In the genomic region with DNA sequence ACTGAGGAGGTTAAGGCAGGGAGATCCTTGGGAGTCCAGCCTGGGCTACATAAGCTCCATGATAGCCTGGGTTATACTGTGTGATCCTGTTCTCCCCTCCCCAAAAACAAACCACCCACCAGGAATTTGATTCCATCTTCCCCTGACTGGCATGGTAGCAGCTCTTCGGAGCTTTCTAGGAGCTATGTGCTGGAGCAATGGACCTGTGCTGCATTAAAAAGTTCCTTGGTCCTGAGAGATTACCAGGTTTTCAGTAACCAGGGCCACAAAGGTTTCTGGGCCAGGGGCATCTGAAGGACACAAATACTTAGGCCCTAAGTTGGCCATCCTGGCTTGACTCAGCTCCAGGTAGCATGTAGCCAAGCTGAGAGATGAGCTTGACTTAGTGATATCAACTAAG, we compare ENCODE assay signal across 23 mouse cellular contexts. TPM values are rescaled to one million over a fixed set of nuclear protein-coding genes. Genes with fewer than 3 reads are reported as not detected.
DNase-seq lines count a peak whose midpoint lies in the region; ATAC-seq and TF ChIP-seq lines count a peak whose summit lies in the region.
"Had no signal": no experiment of that assay in that cellular context is flagged by ENCODE, and none has a peak within 500 bp of the region (broad histone marks: within the 10 kb centered on the region; RNA-seq: fewer than 3 reads in every experiment).

No protein-coding gene starts in this region.

- H3K4me1 ChIP-seq in kidney, embryonic 14.5 days (ENCODE audit: control insufficient read depth, insufficient read depth, low read length) = peaks cover 54% of the 10 kb centered on the region
- peaks cover 45% of the 10 kb centered on the region for H3K4me1 ChIP-seq in lung, postnatal 0 days (ENCODE audit: insufficient read depth, low read depth, low read length)
- peaks cover 48% of the 10 kb centered on the region for H3K4me1 ChIP-seq in stomach, embryonic 16.5 days (ENCODE audit: control insufficient read depth, insufficient read depth, low read length)
- H3K4me1 ChIP-seq in forebrain, postnatal 0 days (ENCODE audit: insufficient read depth) = peaks cover 17% of the 10 kb centered on the region

- no peaks in the 10 kb centered on the region; the same call in 1 of the 2 replicates for H3K36me3 ChIP-seq in kidney, embryonic 14.5 days (ENCODE audit: control insufficient read depth, insufficient read depth, low read length)
- no peaks in the 10 kb centered on the region for H3K36me3 ChIP-seq in lung, postnatal 0 days (ENCODE audit: insufficient read depth, low read length)
- 0 out of 2 replicates have a peak, but pooled peaks cover 2% of the 10 kb centered on the region for H3K36me3 ChIP-seq in stomach, embryonic 16.5 days (ENCODE audit: control insufficient read depth, insufficient read depth, low read length)
- 0 out of 2 replicates have a peak, but pooled peaks cover 4% of the 10 kb centered on the region for H3K36me3 ChIP-seq in forebrain, postnatal 0 days (ENCODE audit: insufficient read depth)
- H3K36me3 ChIP-seq: embryonic facial prominence, embryonic 15.5 days; forebrain, embryonic 12.5 days; hindbrain, embryonic 12.5 days; midbrain, embryonic 13.5 days had no signal

- no peak for TF ChIP-seq EP300 in lung, postnatal 0 days (IDR thresholded peaks at IDR 0.05)

- no peak overlapping the region for H3K4me3 ChIP-seq in kidney, embryonic 14.5 days (ENCODE audit: low read length)
- H3K4me3 ChIP-seq in lung, postnatal 0 days (ENCODE audit: low read depth, low read length) = no peak overlapping the region
- no peak overlapping the region for H3K4me3 ChIP-seq in stomach, embryonic 16.5 days (replicated peaks; ENCODE audit: low read length)
- no peak overlapping the region for H3K4me3 ChIP-seq in forebrain, postnatal 0 days (ENCODE audit: low read depth, low read length)
- H3K4me3 ChIP-seq: embryonic facial prominence, embryonic 15.5 days; forebrain, embryonic 12.5 days; hindbrain, embryonic 12.5 days; limb, embryonic 15.5 days; midbrain, embryonic 13.5 days had no signal

- DNase-seq in heart, adult 11 months = peak; percentile 85
- no peak for DNase-seq in heart, postnatal 10 days
- no peak for DNase-seq in kidney, postnatal 10 days
- no peak for DNase-seq in lung, postnatal 0 days (ENCODE audit: low spot score)
- DNase-seq in lung, postnatal 10 days = no peak
- no peak for DNase-seq in forebrain, postnatal 0 days
- DNase-seq: adrenal gland, postnatal 14 days; cerebellum, adult 9-11 months; kidney, adult 8-10 months; right cerebral cortex, adult 18-20 months; spleen, adult 18-20 months had no signal

- intact Hi-C loops in heart, postnatal 10 days (cut with DNase I) = no loop called here

- no peak for ATAC-seq in kidney, embryonic 14.5 days (ENCODE audit: low FRiP score, low TSS enrichment)
- no peak for ATAC-seq in lung, postnatal 0 days
- ATAC-seq in stomach, embryonic 16.5 days (ENCODE audit: insufficient read depth, low FRiP score) = no peak
- no peak for ATAC-seq in forebrain, postnatal 0 days
- ATAC-seq: midbrain, embryonic 13.5 days had no signal

- WGBS in kidney, embryonic 14.5 days = 97% methylated on average over 1 of the region's 1 CpGs
- 92% methylated on average over 1 of the region's 1 CpGs for WGBS in lung, postnatal 0 days
- WGBS in stomach, embryonic 16.5 days = 79% methylated on average over 1 of the region's 1 CpGs
- WGBS in forebrain, postnatal 0 days = 96% methylated on average over 1 of the region's 1 CpGs

- no peak for TF ChIP-seq CTCF in lung, postnatal 0 days (IDR thresholded peaks at IDR 0.05)
- no peak for TF ChIP-seq CTCF in forebrain, postnatal 0 days (IDR thresholded peaks at IDR 0.05; ENCODE audit: low read depth)

- H3K27ac ChIP-seq in kidney, embryonic 14.5 days (ENCODE audit: low read depth, low read length) = 0 out of 2 replicates have a peak overlapping the region, but pooled peaks have one; percentile 82
- peak overlapping the region; percentile 88 for H3K27ac ChIP-seq in lung, postnatal 0 days (ENCODE audit: low read length)
- H3K27ac ChIP-seq in stomach, embryonic 16.5 days (ENCODE audit: low read length) = peak overlapping the region; percentile 96
- H3K27ac ChIP-seq in forebrain, postnatal 0 days (ENCODE audit: low read depth, low read length) = no peak overlapping the region
- H3K27ac ChIP-seq: forebrain, embryonic 12.5 days; macrophage; midbrain, embryonic 13.5 days had no signal

- H3K4me2 ChIP-seq in kidney, embryonic 14.5 days (replicated peaks; ENCODE audit: low read depth, low read length) = no peak overlapping the region
- peak overlapping the region; percentile 6; the same call in 1 of the 2 replicates for H3K4me2 ChIP-seq in lung, postnatal 0 days (replicated peaks; ENCODE audit: low read depth, low read length)
- H3K4me2 ChIP-seq in stomach, embryonic 16.5 days (ENCODE audit: low read depth, low read length) = no peak overlapping the region; the same call in 1 of the 2 replicates
- no peak overlapping the region for H3K4me2 ChIP-seq in forebrain, postnatal 0 days (ENCODE audit: low read depth)
- H3K4me2 ChIP-seq: embryonic facial prominence, embryonic 15.5 days; forebrain, embryonic 12.5 days; hindbrain, embryonic 12.5 days; limb, embryonic 15.5 days; midbrain, embryonic 13.5 days had no signal

- no peak overlapping the region for H3K9ac ChIP-seq in kidney, embryonic 14.5 days (ENCODE audit: low read depth, low read length)
- no peak overlapping the region for H3K9ac ChIP-seq in lung, postnatal 0 days (replicated peaks; ENCODE audit: low read depth)
- H3K9ac ChIP-seq in stomach, embryonic 16.5 days (ENCODE audit: low read length) = no peak overlapping the region
- H3K9ac ChIP-seq in forebrain, postnatal 0 days = no peak overlapping the region
- H3K9ac ChIP-seq: embryonic facial prominence, embryonic 15.5 days; forebrain, embryonic 12.5 days; hindbrain, embryonic 12.5 days; limb, embryonic 15.5 days; midbrain, embryonic 13.5 days had no signal

- H3K9me3 ChIP-seq in kidney, embryonic 14.5 days (ENCODE audit: control insufficient read depth, low read length) = no peaks in the 10 kb centered on the region
- H3K9me3 ChIP-seq in lung, postnatal 0 days (ENCODE audit: low read length) = no peaks in the 10 kb centered on the region
- H3K9me3 ChIP-seq in stomach, embryonic 16.5 days (replicated peaks; ENCODE audit: control insufficient read depth, low read length) = no peaks in the 10 kb centered on the region
- no peaks in the 10 kb centered on the region for H3K9me3 ChIP-seq in forebrain, postnatal 0 days (ENCODE audit: low read length)
- H3K9me3 ChIP-seq: embryonic facial prominence, embryonic 15.5 days; forebrain, embryonic 12.5 days; hindbrain, embryonic 12.5 days; limb, embryonic 15.5 days; midbrain, embryonic 13.5 days had no signal

- H3K27me3 ChIP-seq in kidney, embryonic 14.5 days (ENCODE audit: control insufficient read depth, insufficient read depth, low read length) = no peaks in the 10 kb centered on the region
- no peaks in the 10 kb centered on the region for H3K27me3 ChIP-seq in lung, postnatal 0 days (replicated peaks; ENCODE audit: insufficient read depth, low read length)
- no peaks in the 10 kb centered on the region for H3K27me3 ChIP-seq in stomach, embryonic 16.5 days (ENCODE audit: control insufficient read depth, insufficient read depth, low read length)
- no peaks in the 10 kb centered on the region for H3K27me3 ChIP-seq in forebrain, postnatal 0 days (ENCODE audit: insufficient read depth, low read length)
- H3K27me3 ChIP-seq: CH12.LX; embryonic facial prominence, embryonic 15.5 days; forebrain, embryonic 12.5 days; hindbrain, embryonic 12.5 days; limb, embryonic 15.5 days; midbrain, embryonic 13.5 days had no signal

RNA-seq across cellular contexts. Expression of a gene that starts 18.6 kb away (rescaled TPM):
- 100 to 1,000 TPM; 126 to 129 TPM for total RNA-seq in heart, postnatal 10 days (2021)
- 29.1 and 53.6 TPM in 2 replicates for polyA plus RNA-seq in kidney, embryonic 14.5 days (2014; fragmentation: Nextera tagmentation; extraction: Ambion mirVana)
- polyA plus RNA-seq in lung, postnatal 0 days (2015; fragmentation: Nextera tagmentation; extraction: Ambion mirVana) = 38.2 and 42.9 TPM in 2 replicates
- polyA plus RNA-seq in stomach, embryonic 16.5 days (2015; fragmentation: Nextera tagmentation; extraction: Ambion mirVana) = 75.7 and 84.4 TPM in 2 replicates
- total RNA-seq in forebrain, postnatal 0 days (2014; rRNA removed) = 86.2 and 87.7 TPM in 2 replicates
- polyA plus RNA-seq in forebrain, postnatal 0 days (2015; fragmentation: Nextera tagmentation; extraction: Ambion mirVana) = 15.7 and 18.1 TPM in 2 replicates

RNA-seq across cellular contexts. Expression of a gene that starts 26.9 kb away (rescaled TPM):
- total RNA-seq in heart, postnatal 10 days (2021) = not detected
- 0.24 and 0.31 TPM in 2 replicates for polyA plus RNA-seq in kidney, embryonic 14.5 days (2014; fragmentation: Nextera tagmentation; extraction: Ambion mirVana)
- polyA plus RNA-seq in lung, postnatal 0 days (2015; fragmentation: Nextera tagmentation; extraction: Ambion mirVana) = 0.06 and 0.07 TPM in 2 replicates
- 0.26 TPM in 2 replicates for polyA plus RNA-seq in stomach, embryonic 16.5 days (2015; fragmentation: Nextera tagmentation; extraction: Ambion mirVana)
- 0.10 TPM in 1 of 2 replicates, not detected in the other for total RNA-seq in forebrain, postnatal 0 days (2014; rRNA removed)
- 0.13 and 0.25 TPM in 2 replicates for polyA plus RNA-seq in forebrain, postnatal 0 days (2015; fragmentation: Nextera tagmentation; extraction: Ambion mirVana)
- total RNA-seq: adrenal gland, postnatal 14 days; gastrocnemius, adult 8-10 months; layer of hippocampus, postnatal 10 days; left cerebral cortex, postnatal 14 days had no signal
- polyA plus RNA-seq: macrophage had no signal

RNA-seq across cellular contexts. Expression of a gene that starts 38.6 kb away (rescaled TPM):
- total RNA-seq in heart, postnatal 10 days (2021) = 10 to 100 TPM; 59.9 to 60.8 TPM
- 404 and 541 TPM in 2 replicates for polyA plus RNA-seq in kidney, embryonic 14.5 days (2014; fragmentation: Nextera tagmentation; extraction: Ambion mirVana)
- polyA plus RNA-seq in lung, postnatal 0 days (2015; fragmentation: Nextera tagmentation; extraction: Ambion mirVana) = 94.3 and 102 TPM in 2 replicates
- polyA plus RNA-seq in stomach, embryonic 16.5 days (2015; fragmentation: Nextera tagmentation; extraction: Ambion mirVana) = 184 and 203 TPM in 2 replicates
- 194 and 244 TPM in 2 replicates for total RNA-seq in forebrain, postnatal 0 days (2014; rRNA removed)
- 228 and 259 TPM in 2 replicates for polyA plus RNA-seq in forebrain, postnatal 0 days (2015; fragmentation: Nextera tagmentation; extraction: Ambion mirVana)

RNA-seq across cellular contexts. Expression of a gene that starts 45.8 kb away (rescaled TPM):
- 10 to 100 TPM in 1 of 2 experiments, 1 to 10 TPM in 1; 9.6 to 11.7 TPM for total RNA-seq in heart, postnatal 10 days (2021)
- polyA plus RNA-seq in kidney, embryonic 14.5 days (2014; fragmentation: Nextera tagmentation; extraction: Ambion mirVana) = not detected in 2 replicates
- polyA plus RNA-seq in lung, postnatal 0 days (2015; fragmentation: Nextera tagmentation; extraction: Ambion mirVana) = not detected in 2 replicates
- not detected in 2 replicates for polyA plus RNA-seq in stomach, embryonic 16.5 days (2015; fragmentation: Nextera tagmentation; extraction: Ambion mirVana)
- total RNA-seq in forebrain, postnatal 0 days (2014; rRNA removed) = not detected in 2 replicates
- polyA plus RNA-seq in forebrain, postnatal 0 days (2015; fragmentation: Nextera tagmentation; extraction: Ambion mirVana) = not detected in 2 replicates
- total RNA-seq: adrenal gland, postnatal 14 days; CH12.LX had no signal
- polyA plus RNA-seq: embryonic facial prominence, embryonic 15.5 days; forebrain, embryonic 12.5 days; hindbrain, embryonic 12.5 days; limb, embryonic 15.5 days; macrophage; midbrain, embryonic 13.5 days had no signal

RNA-seq across cellular contexts. Expression of a gene that starts 46.2 kb away (rescaled TPM):
- total RNA-seq in heart, postnatal 10 days (2021) = 10 to 100 TPM; 15.1 to 17.8 TPM
- 48.5 and 50.5 TPM in 2 replicates for polyA plus RNA-seq in kidney, embryonic 14.5 days (2014; fragmentation: Nextera tagmentation; extraction: Ambion mirVana)
- polyA plus RNA-seq in lung, postnatal 0 days (2015; fragmentation: Nextera tagmentation; extraction: Ambion mirVana) = 21.0 and 22.6 TPM in 2 replicates
- polyA plus RNA-seq in stomach, embryonic 16.5 days (2015; fragmentation: Nextera tagmentation; extraction: Ambion mirVana) = 27.2 and 28.3 TPM in 2 replicates
- total RNA-seq in forebrain, postnatal 0 days (2014; rRNA removed) = 46.8 and 47.5 TPM in 2 replicates
- polyA plus RNA-seq in forebrain, postnatal 0 days (2015; fragmentation: Nextera tagmentation; extraction: Ambion mirVana) = 45.8 and 48.7 TPM in 2 replicates
